Comparison of ENCODE assay signal across 9 mouse cellular contexts in the genomic region with DNA sequence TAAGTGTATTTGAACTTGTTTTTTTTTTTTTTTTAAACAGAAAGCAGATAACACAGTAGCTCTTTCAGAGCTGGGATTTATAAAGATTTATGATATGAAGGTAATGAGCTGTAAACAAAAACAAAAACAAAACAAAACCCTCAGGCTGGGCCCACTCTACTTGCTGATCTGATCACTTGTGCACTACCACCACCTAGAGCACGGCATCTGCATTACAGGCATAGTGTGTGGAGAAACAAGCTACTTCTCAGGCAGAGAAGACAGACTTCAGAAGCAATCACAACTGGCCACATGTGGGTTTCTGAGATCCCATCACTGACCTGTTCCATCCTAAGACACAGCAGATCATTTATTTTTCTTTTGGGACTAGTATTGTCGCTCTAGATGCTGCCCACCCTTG. TPM values are rescaled to one million over a fixed set of nuclear protein-coding genes. Genes with fewer than 3 reads are reported as not detected.
DNase-seq lines count a peak whose midpoint lies in the region; ATAC-seq and TF ChIP-seq lines count a peak whose summit lies in the region.
"Had no signal": no experiment of that assay in that cellular context is flagged by ENCODE, and none has a peak within 500 bp of the region (broad histone marks: within the 10 kb centered on the region; RNA-seq: fewer than 3 reads in every experiment).

No protein-coding gene starts in this region.

- peak; percentile 15 for DNase-seq in hindbrain, embryonic 10.5 days (ENCODE audit: low spot score)
- no peak for DNase-seq in hindbrain, postnatal 0 days (ENCODE audit: low spot score)
- DNase-seq in 416B (ENCODE audit: low read depth) = peak; percentile 31
- peak; percentile 45 for DNase-seq in ES-CJ7 (ENCODE audit: low read depth, low spot score)
- DNase-seq in layer of hippocampus, postnatal 14 days (ENCODE audit: low spot score in 2 of 2) = no peak
- no peak for DNase-seq in retina, postnatal 1 day
- no peak for DNase-seq in adrenal gland, adult 2 months

- TF ChIP-seq POLR2A in embryonic fibroblast, embryonic 13.5 days (IDR thresholded peaks at IDR 0.05; ENCODE audit: low read depth, low read length) = no peak

- H3K36me3 ChIP-seq in hindbrain, embryonic 10.5 days = no peaks in the 10 kb centered on the region
- H3K36me3 ChIP-seq in hindbrain, postnatal 0 days (ENCODE audit: insufficient read depth, low read length) = no peaks in the 10 kb centered on the region

- no peak overlapping the region for H3K4me2 ChIP-seq in hindbrain, postnatal 0 days (ENCODE audit: low read depth, low read length)

- H3K4me3 ChIP-seq in hindbrain, embryonic 10.5 days = no peak overlapping the region
- H3K4me3 ChIP-seq in hindbrain, postnatal 0 days (ENCODE audit: low read length) = no peak overlapping the region
- H3K4me3 ChIP-seq in embryonic fibroblast, embryonic 13.5 days (ENCODE audit: insufficient read depth, low read length) = no peak overlapping the region

- H3K4me1 ChIP-seq in hindbrain, embryonic 10.5 days (replicated peaks) = peaks cover 10% of the 10 kb centered on the region; the same call in 1 of the 2 replicates
- no peaks in the 10 kb centered on the region for H3K4me1 ChIP-seq in hindbrain, postnatal 0 days (ENCODE audit: insufficient read depth, low read length)
- H3K4me1 ChIP-seq in embryonic fibroblast, embryonic 13.5 days (ENCODE audit: control insufficient read depth, insufficient read depth, low read length) = no peaks in the 10 kb centered on the region

- H3K9ac ChIP-seq in hindbrain, postnatal 0 days (replicated peaks; ENCODE audit: low read length) = no peak overlapping the region

- H3K27ac ChIP-seq in hindbrain, embryonic 10.5 days = no peak overlapping the region
- H3K27ac ChIP-seq in hindbrain, postnatal 0 days = no peak overlapping the region
- H3K27ac ChIP-seq in embryonic fibroblast, embryonic 13.5 days (ENCODE audit: insufficient read depth, low read length) = no peak overlapping the region

- no peaks in the 10 kb centered on the region for H3K27me3 ChIP-seq in hindbrain, embryonic 10.5 days (ENCODE audit: insufficient read depth, poor library complexity, severe bottlenecking)
- H3K27me3 ChIP-seq in hindbrain, postnatal 0 days (ENCODE audit: insufficient read depth, low read length) = no peaks in the 10 kb centered on the region

- 36% methylated on average over 2 of the region's 2 CpGs for WGBS in hindbrain, embryonic 10.5 days
- WGBS in hindbrain, postnatal 0 days = 33% methylated on average over 2 of the region's 2 CpGs

- ATAC-seq in hindbrain, postnatal 0 days = no peak
- ATAC-seq: hindbrain, embryonic 16.5 days had no signal

- H3K9me3 ChIP-seq in hindbrain, embryonic 10.5 days = no peaks in the 10 kb centered on the region
- no peaks in the 10 kb centered on the region for H3K9me3 ChIP-seq in hindbrain, postnatal 0 days (ENCODE audit: low read length)

- TF ChIP-seq CTCF in hindbrain, postnatal 0 days (IDR thresholded peaks at IDR 0.05; ENCODE audit: low read depth) = no peak
- peak; percentile 21; the same call in 1 of the 2 replicates for TF ChIP-seq CTCF in embryonic fibroblast, embryonic 13.5 days (IDR thresholded peaks at IDR 0.05; ENCODE audit: borderline replicate concordance, insufficient read depth, low read length)

RNA-seq across cellular contexts. Expression of a gene that starts 38.6 kb away (rescaled TPM):
- 2.2 and 3.0 TPM in 2 replicates for polyA plus RNA-seq in hindbrain, embryonic 10.5 days (2016; fragmentation: Nextera tagmentation; extraction: Ambion mirVana)
- total RNA-seq in hindbrain, postnatal 0 days (2014; rRNA removed) = 50.9 and 57.8 TPM in 2 replicates
- polyA plus RNA-seq in hindbrain, postnatal 0 days (2015; fragmentation: Nextera tagmentation; extraction: Ambion mirVana) = 29.3 and 30.7 TPM in 2 replicates
- 1.4 and 2.4 TPM in 2 replicates for polyA plus RNA-seq in embryonic fibroblast, embryonic 13.5 days (2011; ENCODE audit: insufficient read length, low read depth, missing spikeins)
- 10 to 100 TPM; 64.6 to 64.9 TPM for total RNA-seq in layer of hippocampus, postnatal 14 days (2021)
- 10 to 100 TPM in 1 of 2 experiments, 1 to 10 TPM in 1; 6.0 to 11.4 TPM for total RNA-seq in adrenal gland, adult 2 months (2021)
- polyA plus RNA-seq in adrenal gland, adult 2 months (2012; rRNA removed) = 3.9 and 6.2 TPM in 2 replicates

Comparison
In these comparisons a context has a peak if more than half of its experiments do, and no peak if none do; other contexts are left out.
1. DNase-seq: peak in hindbrain, embryonic 10.5 days (single experiment), 416B (single experiment) and ES-CJ7 (single experiment); none in hindbrain, postnatal 0 days (single experiment), layer of hippocampus, postnatal 14 days (0 of 2), retina, postnatal 1 day (single experiment) and adrenal gland, adult 2 months (single experiment).